Mouse (Mus musculus) adrenal gland, adult 18-20 months (tissue): ENCODE measurements around the gene Slc6a11. TPM values are rescaled to one million over a fixed set of nuclear protein-coding genes. Genes with fewer than 3 reads are reported as not detected.

ENCODE experiments used
- total RNA-seq, 2 experiments: library from RNA; stranded (reverse); gene quantifications; 1 replicate in 1 of 2; 2 replicates in 1 of 2; pipeline ENCODE4 v1.2.3; 2021

Slc6a11 gene
- total RNA-seq, 2 experiments from 2014 or later = 0.13 TPM; not detected in 1

Other genes starting within 250 kb of the Slc6a11 start
- 1 to 10 TPM; 3.4 to 4.9 TPM for gene Atp2b2, start 88.6 kb upstream of the Slc6a11 start, total RNA-seq
- not detected for gene Slc6a1, start 151.4 kb downstream of the Slc6a11 start, total RNA-seq